Mouse (Mus musculus) kidney, adult 2 months (tissue): ENCODE data around the gene Olfr27. TPM values are rescaled to one million over a fixed set of nuclear protein-coding genes. Genes with fewer than 3 reads are reported as not detected.

Experiments
- DNase-seq: peaks from one replicate; pipeline ENCODE4 v3.0.0; 2021
- H3K27ac ChIP-seq: fragments of 200-500 bp; 2 replicates; pipeline ENCODE4 v1.5.1; 2012; ENCODE audit warnings: low read depth, low read length, control low read depth, inconsistent platforms; ENCODE audit not compliant: insufficient read depth
- H3K27me3 ChIP-seq: fragments of 200-500 bp; replicated peaks from 2 replicates; pipeline ENCODE4 v1.6.1; 2012; ENCODE audit warnings: mild to moderate bottlenecking, moderate library complexity, low read length, inconsistent platforms; ENCODE audit not compliant: control insufficient read depth, insufficient read depth
- H3K36me3 ChIP-seq: fragments of 200-500 bp; 2 replicates; pipeline ENCODE4 v1.6.1; 2012; ENCODE audit warnings: mild to moderate bottlenecking, moderate library complexity, low read length, inconsistent platforms; ENCODE audit not compliant: control insufficient read depth, insufficient read depth
- H3K4me1 ChIP-seq: fragments of 200-500 bp; 2 replicates; pipeline ENCODE4 v1.6.1; 2011; ENCODE audit warnings: low read length; ENCODE audit not compliant: control insufficient read depth, insufficient read depth
- H3K4me3 ChIP-seq: fragments of 200-500 bp; 2 replicates; pipeline ENCODE4 v1.5.1; 2011; ENCODE audit warnings: mild to moderate bottlenecking, low read depth, low read length, control low read depth; ENCODE audit not compliant: insufficient read depth
- CTCF ChIP-seq: fragments of 200-500 bp; conservative IDR thresholded peaks from 2 replicates; pipeline ENCODE4 v1.5.1; 2011; ENCODE audit warnings: low read depth, mild to moderate bottlenecking, control low read depth, low read length, moderate library complexity, mixed read lengths; ENCODE audit not compliant: insufficient read depth, insufficient read length
- POLR2A ChIP-seq: fragments of 200-500 bp; IDR thresholded peaks from one replicate; pipeline ENCODE4 v1.6.1; 2011; ENCODE audit warnings: low read depth, low read length, control low read depth
- WGBS: fragments of 180-500 bp; shearing (Covaris S2); methylation state at CpG from one replicate; pipeline ENCODE4 v1.1.7; 2018; 5-methylcytosine and 5-hydroxymethylcytosine counted together
- polyA plus RNA-seq: library from polyadenylated mRNA; depleted of rRNA; stranded (reverse); fragments of >200 nt; gene quantifications from 2 replicates; pipeline ENCODE4 v1.2.3, GENCODE M21; 2012; rRNA removed

Olfr27 gene
- not detected in 2 replicates for polyA plus RNA-seq

DNA sequence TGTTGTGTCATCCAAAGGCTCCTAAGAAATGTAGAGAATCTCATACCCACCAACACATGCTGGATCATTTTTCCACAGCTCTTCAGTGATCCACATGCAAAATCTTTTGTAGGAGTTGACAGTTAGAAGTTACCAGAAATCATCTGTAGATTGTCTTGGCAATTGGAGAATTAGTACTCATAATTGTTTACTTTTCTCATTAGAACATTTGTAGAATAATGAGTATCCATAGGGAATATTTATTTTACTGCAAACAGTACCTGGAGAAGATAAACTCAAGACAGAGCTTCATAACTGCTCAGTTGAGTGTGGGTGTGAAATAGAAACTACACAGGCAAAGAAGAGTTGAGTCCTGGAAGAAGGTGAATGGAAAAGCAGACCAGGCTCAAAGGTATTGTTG, at the start of gene Olfr27:
Gene Olfr27 (plus strand): TSS at position 301 of the 400 bp plus-strand sequence.
- DNase-seq, result no peak
- H3K27ac ChIP-seq, result no peak within 1 kb of the TSS
- H3K27me3 ChIP-seq, result no peaks in the 10 kb centered on the region
- H3K4me1 ChIP-seq, result no peaks in the 10 kb centered on the region
- H3K4me3 ChIP-seq, result no peak within 1 kb of the TSS
- no peaks in the 10 kb centered on the region for H3K36me3 ChIP-seq
- TF ChIP-seq CTCF (no peak), POLR2A (no peak)

DNA sequence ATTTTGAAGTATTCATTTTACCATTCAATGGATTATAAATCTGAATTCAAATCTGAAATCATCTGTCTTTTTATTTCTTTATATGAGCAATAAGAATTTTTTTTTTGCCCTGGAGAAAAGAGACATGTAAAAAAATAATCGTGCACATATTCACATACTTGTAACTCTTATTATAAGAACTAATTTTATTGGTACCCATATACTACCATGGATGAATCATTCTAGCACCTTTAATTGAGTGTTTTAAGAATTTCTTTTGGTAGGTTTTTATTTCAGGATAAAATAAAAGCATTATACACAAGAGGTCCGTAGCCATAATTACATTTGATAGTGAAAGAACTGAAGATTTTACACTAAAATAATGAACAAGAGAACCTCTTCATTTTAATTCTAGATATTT, 49.1 kb upstream of the Olfr27 start, which contains the start of gene Olfr938:
Gene Olfr938 (minus strand): TSS at position 101 of the 400 bp plus-strand sequence.
- H3K4me3 ChIP-seq, result no peak within 1 kb of the TSS
- no peak for DNase-seq
- H3K27me3 ChIP-seq, result no peaks in the 10 kb centered on the region
- H3K36me3 ChIP-seq, result no peaks in the 10 kb centered on the region
- H3K4me1 ChIP-seq, result no peaks in the 10 kb centered on the region
- no peak within 1 kb of the TSS for H3K27ac ChIP-seq
- WGBS, result 80% methylated on average over 2 of the region's 2 CpGs
- TF ChIP-seq POLR2A (no peak), CTCF (no peak)

DNA sequence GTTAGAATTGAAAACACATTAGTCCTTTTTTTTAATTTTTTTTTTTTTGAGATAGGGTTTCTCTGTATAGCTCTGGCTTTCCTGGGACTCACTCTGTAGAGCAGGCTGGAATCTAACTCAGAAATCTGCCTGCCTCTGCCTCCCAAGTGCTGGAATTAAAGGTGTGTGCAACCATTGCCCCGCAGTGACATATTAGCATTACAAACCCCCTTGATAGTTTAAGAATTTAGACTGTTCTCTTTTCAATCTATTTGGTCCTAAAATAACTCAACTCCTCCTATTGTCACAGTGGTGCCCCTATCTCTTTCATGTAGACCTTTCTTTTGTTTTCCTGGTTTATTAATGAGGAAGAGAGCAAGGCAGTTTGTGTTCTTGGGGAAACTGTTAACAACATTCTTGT, 605 bp upstream of the Olfr27 start:
- H3K36me3 ChIP-seq, result no peaks in the 10 kb centered on the region
- no peaks in the 10 kb centered on the region for H3K27me3 ChIP-seq
- no peak for DNase-seq
- H3K27ac ChIP-seq, result no peak overlapping the region
- H3K4me3 ChIP-seq, result no peak overlapping the region
- WGBS, result 92% methylated on average over 1 of the region's 1 CpGs
- TF ChIP-seq CTCF, result no peak
- H3K4me1 ChIP-seq, result no peaks in the 10 kb centered on the region

- no peaks in the 10 kb centered on the region for H3K27me3 ChIP-seq
- H3K4me1 ChIP-seq, result no peaks in the 10 kb centered on the region
- H3K27ac ChIP-seq, result no peak overlapping the region
- no peak overlapping the region for H3K4me3 ChIP-seq
- DNase-seq, result no peak
- H3K36me3 ChIP-seq, result no peaks in the 10 kb centered on the region
- TF ChIP-seq POLR2A (no peak), CTCF (no peak)
- WGBS, result 60% methylated on average over 1 of the region's 1 CpGs
These were observed 24.5 kb downstream of the Olfr27 start for GRCm38 (mm10) chr9:39152401-39152800.

DNA sequence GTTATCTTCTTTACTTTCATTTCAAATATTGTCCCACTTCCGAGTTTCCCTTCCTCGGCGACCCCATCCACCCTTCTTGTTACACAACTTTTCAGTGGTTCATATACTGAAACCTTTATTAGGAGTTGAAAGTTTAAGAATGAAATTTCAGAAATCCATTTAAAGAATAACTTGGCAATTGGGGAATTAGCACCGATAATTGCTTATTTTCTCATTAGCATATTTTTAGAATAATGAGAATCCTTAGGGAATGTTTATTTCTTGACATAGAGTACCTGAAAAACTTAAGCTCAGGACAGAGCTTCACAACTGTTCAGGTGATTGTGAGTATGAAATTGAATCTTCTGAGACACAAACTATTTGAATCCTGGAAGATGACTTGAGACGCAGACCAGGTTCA, 38.1 kb downstream of the Olfr27 start, which contains the start of gene Olfr943:
Gene Olfr943 (plus strand): TSS at position 301 of the 400 bp plus-strand sequence.
- Histone ChIP-seq H3K27ac (no peak within 1 kb of the TSS), H3K36me3 (no peaks in the 10 kb centered on the region), H3K4me1 (no peaks in the 10 kb centered on the region), H3K27me3 (no peaks in the 10 kb centered on the region), H3K4me3 (no peak within 1 kb of the TSS)
- no peak for TF ChIP-seq CTCF
- TF ChIP-seq POLR2A, result no peak
- DNase-seq, result no peak
- WGBS, result 90% methylated on average over 5 of the region's 5 CpGs

Other genes with a start within 250 kb of the Olfr27 start
- not detected in 2 replicates for gene Olfr930, start 198.3 kb upstream of the Olfr27 start, polyA plus RNA-seq
- not detected in 2 replicates for gene Olfr933, start 155.8 kb upstream of the Olfr27 start, polyA plus RNA-seq
- not detected in 2 replicates for gene Olfr934, start 139.8 kb upstream of the Olfr27 start, polyA plus RNA-seq
- gene Olfr935, start 128.4 kb upstream of the Olfr27 start, polyA plus RNA-seq, result not detected in 2 replicates
- not detected in 2 replicates for gene Olfr146, start 104.8 kb upstream of the Olfr27 start, polyA plus RNA-seq
- not detected in 2 replicates for gene Olfr937, start 63.2 kb upstream of the Olfr27 start, polyA plus RNA-seq
- not detected in 2 replicates for gene Olfr938, start 49.2 kb upstream of the Olfr27 start, polyA plus RNA-seq
- not detected in 2 replicates for gene Olfr943, start 38.2 kb downstream of the Olfr27 start, polyA plus RNA-seq
- gene Olfr944, start 73.8 kb downstream of the Olfr27 start, polyA plus RNA-seq, result not detected in 2 replicates
- not detected in 2 replicates for gene Olfr1537, start 121.9 kb downstream of the Olfr27 start, polyA plus RNA-seq
- gene Olfr945, start 148.7 kb downstream of the Olfr27 start, polyA plus RNA-seq, result not detected in 2 replicates
- not detected in 2 replicates for gene Olfr948, start 197.9 kb downstream of the Olfr27 start, polyA plus RNA-seq